Mouse (Mus musculus) heart, adult 2 months (tissue): ENCODE data around the gene Ccdc153.

Experiments
- CTCF ChIP-seq: fragments of 200-600 bp; IDR thresholded peaks from 2 replicates; pipeline ENCODE4 v1.8.1; 2022; ENCODE audit warnings: antibody characterized with exemption, mild to moderate bottlenecking, moderate library complexity
- EP300 ChIP-seq: fragments of 200-500 bp; IDR thresholded peaks from 2 replicates; pipeline ENCODE4 v1.6.1; 2011; ENCODE audit warnings: low read depth, low read length, control low read depth; ENCODE audit not compliant: insufficient read depth

- TF ChIP-seq EP300 (no peak), CTCF (no peak)
Observed at GRCm38 (mm10) chr9:44238501-44239190, 1.8 kb upstream of the Ccdc153 start.
